Mouse (Mus musculus) CD4-positive, CD25-positive, alpha-beta regulatory T cell, adult 9 weeks (primary cell): ENCODE results near the gene Sfxn5. TPM values are rescaled to one million over a fixed set of nuclear protein-coding genes. Genes with fewer than 3 reads are reported as not detected.

ENCODE experiments used
- polyA plus RNA-seq: library from polyadenylated mRNA; unstranded; fragments of 100-300 nt; shearing (Covaris generic); gene quantifications from one replicate; pipeline ENCODE4 v1.2.1, GENCODE M21; 2017

Gene Sfxn5
- polyA plus RNA-seq, result 0.69 TPM

DNA sequence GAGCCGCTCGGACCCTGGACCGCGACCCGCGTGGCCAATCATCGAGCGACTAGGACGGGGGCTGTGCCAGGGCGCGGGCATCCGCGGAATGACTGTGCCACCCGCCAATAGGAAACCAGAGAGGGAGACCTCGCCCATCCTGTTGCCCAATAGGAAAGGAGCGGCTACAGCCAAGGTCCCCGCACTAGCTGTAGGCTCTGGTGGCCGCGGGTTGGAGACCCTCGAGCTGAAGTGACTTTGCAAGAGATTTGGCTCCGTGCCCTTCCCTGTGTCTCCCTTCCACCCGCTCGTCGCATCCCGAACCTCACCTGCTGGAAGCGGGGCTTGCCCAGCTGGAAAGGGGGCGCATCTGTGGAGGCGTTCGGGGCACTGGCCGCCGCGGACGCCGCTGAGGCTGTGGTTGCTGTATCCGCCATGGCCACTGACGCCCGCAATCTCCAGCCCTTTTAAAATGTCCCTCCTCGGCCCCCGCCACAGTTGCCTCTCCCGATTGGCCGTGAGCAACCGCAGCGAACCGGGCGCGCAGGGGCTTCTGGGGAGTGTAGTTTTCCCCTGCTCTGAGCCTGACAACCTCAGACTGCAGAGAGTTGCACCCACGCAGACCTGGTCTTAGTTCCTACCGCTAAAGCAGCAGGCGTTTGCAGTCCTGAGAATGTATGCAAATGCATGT, at the start of gene Sfxn5:
Gene Sfxn5 (minus strand): TSS at position 423 of the 670 bp plus-strand sequence.

DNA sequence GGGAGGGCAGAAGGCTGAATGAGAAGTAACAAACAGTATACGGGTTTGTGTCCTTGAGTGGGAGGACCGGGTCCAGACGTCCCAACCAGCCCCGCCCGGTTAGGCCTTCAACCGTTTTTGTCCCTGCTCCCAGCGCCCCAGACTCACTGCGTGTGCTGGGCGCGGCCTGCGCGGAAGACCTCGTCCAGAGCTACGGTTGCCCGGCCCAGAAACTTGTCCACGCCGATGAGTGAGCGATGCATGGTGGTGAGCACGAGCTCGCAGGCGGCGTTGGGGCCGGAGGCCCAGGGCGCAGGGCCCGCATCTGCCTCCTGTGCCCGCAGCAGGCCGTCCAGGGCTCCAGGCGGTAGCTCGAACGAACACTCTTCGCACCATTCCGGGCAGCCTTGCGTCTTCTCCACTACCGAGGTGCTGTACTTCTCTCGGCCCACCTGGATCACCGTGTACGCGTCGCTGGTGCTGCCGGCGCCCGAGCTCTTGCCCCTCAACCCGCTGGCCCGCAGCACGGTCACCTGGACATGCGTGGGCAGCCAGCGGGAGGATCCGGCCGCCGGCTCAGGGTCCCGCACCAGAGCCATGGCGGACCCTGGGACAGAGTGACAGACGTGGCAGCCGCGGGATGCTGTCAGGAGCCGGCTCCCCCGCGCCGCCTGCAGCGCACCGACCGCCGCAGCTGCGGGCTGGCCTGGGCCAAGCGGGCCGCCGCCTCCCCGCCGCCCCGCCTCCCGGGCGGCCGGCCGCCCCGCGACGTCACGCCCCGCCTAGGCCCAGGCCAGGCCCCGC, 40.9 kb upstream of the Sfxn5 start, which contains the start of gene Rab11fip5:
Gene Rab11fip5 (minus strand): TSS at position 684 of the 783 bp plus-strand sequence.

DNA sequence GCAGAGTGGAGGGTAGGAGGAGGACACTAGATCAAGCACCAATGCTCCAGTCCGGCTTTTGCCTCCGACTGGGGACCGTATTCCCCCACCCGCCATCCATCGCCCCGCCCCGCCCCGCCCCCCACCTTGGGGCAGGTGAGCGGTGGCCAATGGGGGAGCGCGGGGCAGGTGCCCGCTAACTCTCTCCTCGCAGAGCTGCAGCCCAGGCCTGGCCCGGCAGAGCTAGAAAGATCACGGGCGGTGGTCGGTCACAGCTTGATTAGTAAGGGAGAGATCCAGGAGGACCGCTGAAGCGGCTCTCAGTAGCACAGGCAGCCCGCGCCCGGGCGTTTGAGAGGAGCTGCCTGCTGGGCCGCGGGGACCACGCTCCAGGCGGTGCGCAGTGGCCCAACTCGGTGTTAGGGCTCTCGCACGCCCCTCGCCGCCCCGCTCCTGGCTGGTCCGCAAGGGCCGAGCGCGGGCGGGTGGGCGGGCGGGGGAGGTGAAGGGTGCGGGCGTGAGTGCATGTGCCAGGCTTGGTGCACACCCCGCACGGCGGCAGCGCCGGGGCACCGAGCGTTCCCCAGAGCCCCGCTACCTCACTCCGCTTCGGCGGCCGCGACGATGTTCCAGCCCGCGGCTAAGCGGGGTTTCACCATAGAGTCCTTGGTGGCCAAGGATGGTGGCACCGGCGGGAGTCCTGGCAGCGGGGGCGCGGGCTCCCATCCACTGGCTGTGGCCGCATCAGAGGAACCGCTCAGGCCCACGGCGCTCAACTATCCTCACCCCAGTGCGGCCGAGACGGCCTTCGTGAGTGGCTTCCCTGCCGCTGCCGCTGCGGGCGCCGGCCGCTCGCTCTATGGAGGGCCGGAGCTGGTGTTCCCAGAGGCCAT, 145.6 kb downstream of the Sfxn5 start, which contains the start of gene Emx1:
Gene Emx1 (plus strand): TSS at position 99 of the 872 bp plus-strand sequence.

Other genes starting within 250 kb of the Sfxn5 start
- gene Spr, start 195.7 kb downstream of the Sfxn5 start, polyA plus RNA-seq, result 39.2 TPM
- not detected for gene Emx1, start 146.0 kb downstream of the Sfxn5 start, polyA plus RNA-seq
- 0.43 TPM for gene Rab11fip5, start 41.2 kb upstream of the Sfxn5 start, polyA plus RNA-seq
- gene Noto, start 90.5 kb upstream of the Sfxn5 start, polyA plus RNA-seq, result not detected
- gene Smyd5, start 98.6 kb upstream of the Sfxn5 start, polyA plus RNA-seq, result 62.1 TPM
- gene Cct7, start 118.1 kb upstream of the Sfxn5 start, polyA plus RNA-seq, result 333 TPM
- 21.6 TPM for gene Pradc1, start 118.5 kb upstream of the Sfxn5 start, polyA plus RNA-seq
- 0.07 TPM for gene Fbxo41, start 169.6 kb upstream of the Sfxn5 start, polyA plus RNA-seq
- not detected for gene Egr4, start 180.2 kb upstream of the Sfxn5 start, polyA plus RNA-seq